Mouse (Mus musculus): ENCODE data around the gene Gimd1. TPM values are rescaled to one million over a fixed set of nuclear protein-coding genes. Genes with fewer than 3 reads are reported as not detected.

The Gimd1 gene
- not detected in 2 replicates for polyA plus RNA-seq (2014; fragmentation: Nextera tagmentation; extraction: Ambion mirVana)

- Histone ChIP-seq H3K4me3 (replicated peaks; ENCODE audit: low read length) (no peak within 1 kb of the TSS), H3K27me3 (ENCODE audit: control insufficient read depth, insufficient read depth, low read length) (no peaks in the 10 kb centered on the region), H3K4me1 (replicated peaks; ENCODE audit: control insufficient read depth, insufficient read depth, low read length) (no peaks in the 10 kb centered on the region), H3K4me2 (replicated peaks) (no peak within 1 kb of the TSS), H3K27ac (no peak within 1 kb of the TSS), H3K9ac (no peak within 1 kb of the TSS), H3K9me3 (ENCODE audit: control insufficient read depth, low read length) (no peaks in the 10 kb centered on the region), H3K36me3 (replicated peaks; ENCODE audit: control insufficient read depth, insufficient read depth) (no peaks in the 10 kb centered on the region)
- WGBS: 94% methylated on average over 11 of the region's 11 CpGs
- ATAC-seq (ENCODE audit: low FRiP score) (no peak), DNase-seq (ENCODE audit: low spot score) (no peak)
These were observed at the start of gene Gimd1 for GRCm38 (mm10) chr3:132629601-132630239. TSS of gene Gimd1 (plus strand) at chr3:132629820.

DNA sequence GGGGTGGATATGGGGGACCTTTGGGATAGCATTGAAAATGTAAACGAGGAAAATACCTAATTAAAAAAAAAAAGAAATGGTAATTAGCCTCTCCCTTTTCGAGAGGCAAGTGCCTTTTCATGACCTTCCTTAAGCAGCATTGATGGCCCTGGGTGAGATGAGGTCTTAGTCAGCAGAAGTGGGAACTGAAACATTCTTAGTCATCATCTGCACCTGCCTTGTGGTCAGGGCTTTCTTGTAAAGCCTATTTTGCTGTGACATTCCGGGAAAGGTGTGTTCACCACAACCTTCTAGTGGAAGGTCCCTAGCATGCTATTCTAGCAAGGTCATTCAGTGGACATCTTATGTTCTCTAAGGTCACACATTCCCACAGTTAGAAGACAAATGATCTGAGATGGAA, 48.4 kb upstream of the Gimd1 start:
- Histone ChIP-seq H3K4me3 (replicated peaks; ENCODE audit: low read length) (no peak overlapping the region), H3K27me3 (ENCODE audit: control insufficient read depth, insufficient read depth, low read length) (no peaks in the 10 kb centered on the region), H3K9me3 (ENCODE audit: control insufficient read depth, low read length) (no peaks in the 10 kb centered on the region), H3K9ac (no peak overlapping the region), H3K4me1 (replicated peaks; ENCODE audit: control insufficient read depth, insufficient read depth, low read length) (no peaks in the 10 kb centered on the region), H3K27ac (no peak overlapping the region), H3K4me2 (replicated peaks) (no peak overlapping the region), H3K36me3 (replicated peaks; ENCODE audit: control insufficient read depth, insufficient read depth) (no peaks in the 10 kb centered on the region)
- 76% methylated on average over 3 of the region's 3 CpGs for WGBS
- no peak for ATAC-seq (ENCODE audit: low FRiP score)
- DNase-seq (ENCODE audit: low spot score): no peak

DNA sequence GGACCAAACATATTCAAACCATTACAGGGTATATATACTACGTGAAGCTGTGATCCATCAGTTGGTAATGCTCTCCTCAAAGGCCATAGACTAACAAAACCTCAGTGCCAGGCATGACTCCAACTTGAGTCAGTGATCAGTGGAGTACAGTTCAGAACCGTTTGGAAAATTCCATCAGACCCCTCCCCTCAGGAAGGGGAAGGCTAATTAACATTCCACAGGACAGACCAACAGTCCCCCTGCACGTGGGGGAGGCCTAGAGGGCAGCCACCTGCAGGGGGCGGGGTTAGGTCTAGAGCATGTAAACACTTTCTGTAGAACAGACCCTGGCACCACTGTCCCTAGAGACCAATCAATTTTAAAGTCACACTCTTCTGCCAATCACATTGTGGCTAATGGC, 47.3 kb upstream of the Gimd1 start:
- 53% methylated on average over 4 of the region's 4 CpGs for WGBS
- no peak for ATAC-seq (ENCODE audit: low FRiP score)

GRCm38 (mm10) chr3:132585122-132585972, 44.3 kb upstream of the Gimd1 start:
- Histone ChIP-seq H3K9me3 (ENCODE audit: control insufficient read depth, low read length) (no peaks in the 10 kb centered on the region), H3K36me3 (replicated peaks; ENCODE audit: control insufficient read depth, insufficient read depth) (no peaks in the 10 kb centered on the region), H3K27ac (no peak overlapping the region), H3K27me3 (ENCODE audit: control insufficient read depth, insufficient read depth, low read length) (no peaks in the 10 kb centered on the region), H3K9ac (no peak overlapping the region), H3K4me2 (replicated peaks) (no peak overlapping the region), H3K4me3 (replicated peaks; ENCODE audit: low read length) (no peak overlapping the region), H3K4me1 (replicated peaks; ENCODE audit: control insufficient read depth, insufficient read depth, low read length) (no peaks in the 10 kb centered on the region)
- 55% methylated on average over 8 of the region's 8 CpGs for WGBS
- DNase-seq (ENCODE audit: low spot score) (no peak), ATAC-seq (ENCODE audit: low FRiP score) (peak; percentile 73)

More for the DNA sequence above, 47.3 kb upstream of the Gimd1 start:
- no peaks in the 10 kb centered on the region for H3K9me3 ChIP-seq (ENCODE audit: control insufficient read depth, low read length)
- H3K9ac ChIP-seq: no peak overlapping the region
- no peaks in the 10 kb centered on the region for H3K27me3 ChIP-seq (ENCODE audit: control insufficient read depth, insufficient read depth, low read length)
- no peak overlapping the region for H3K4me2 ChIP-seq (replicated peaks)
- H3K27ac ChIP-seq: no peak overlapping the region
- H3K36me3 ChIP-seq (replicated peaks; ENCODE audit: control insufficient read depth, insufficient read depth): no peaks in the 10 kb centered on the region
- no peak overlapping the region for H3K4me3 ChIP-seq (replicated peaks; ENCODE audit: low read length)
- DNase-seq (ENCODE audit: low spot score): no peak
- no peaks in the 10 kb centered on the region for H3K4me1 ChIP-seq (replicated peaks; ENCODE audit: control insufficient read depth, insufficient read depth, low read length)

DNA sequence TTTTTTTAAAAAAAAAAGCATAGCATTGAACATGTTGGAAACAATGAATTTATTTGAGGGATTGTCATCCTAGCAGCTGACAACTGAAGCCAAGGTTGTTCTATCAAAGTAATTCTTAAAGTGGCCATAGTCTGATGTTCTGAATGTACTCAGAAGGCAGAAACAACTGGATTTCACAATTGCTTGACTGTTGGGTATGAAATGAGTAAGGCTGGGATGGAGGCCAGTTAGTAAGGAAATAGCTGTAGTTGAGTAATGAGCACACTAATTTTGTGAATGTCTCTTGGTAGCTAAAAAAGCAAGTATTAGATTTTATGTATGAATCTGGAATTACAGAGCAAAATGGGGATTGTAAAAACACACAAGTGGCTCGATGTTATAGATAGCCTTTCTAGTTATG, 41.5 kb upstream of the Gimd1 start:
- no peak for DNase-seq (ENCODE audit: low spot score)
- 95% methylated on average over 1 of the region's 1 CpGs for WGBS
- no peak for ATAC-seq (ENCODE audit: low FRiP score)

GRCm38 (mm10) chr3:132590010-132590409, 39.6 kb upstream of the Gimd1 start:
- no peaks in the 10 kb centered on the region for H3K9me3 ChIP-seq (ENCODE audit: control insufficient read depth, low read length)
- H3K27me3 ChIP-seq (ENCODE audit: control insufficient read depth, insufficient read depth, low read length): no peaks in the 10 kb centered on the region
- DNase-seq (ENCODE audit: low spot score): no peak
- no peak overlapping the region for H3K4me2 ChIP-seq (replicated peaks)
- H3K27ac ChIP-seq: no peak overlapping the region
- H3K9ac ChIP-seq: no peak overlapping the region
- H3K4me1 ChIP-seq (replicated peaks; ENCODE audit: control insufficient read depth, insufficient read depth, low read length): no peaks in the 10 kb centered on the region
- H3K4me3 ChIP-seq (replicated peaks; ENCODE audit: low read length): no peak overlapping the region
- 88% methylated on average over 3 of the region's 3 CpGs for WGBS
- H3K36me3 ChIP-seq (replicated peaks; ENCODE audit: control insufficient read depth, insufficient read depth): no peaks in the 10 kb centered on the region
- no peak for ATAC-seq (ENCODE audit: low FRiP score)

More for the DNA sequence above, 41.5 kb upstream of the Gimd1 start:
- Histone ChIP-seq H3K4me1 (replicated peaks; ENCODE audit: control insufficient read depth, insufficient read depth, low read length) (no peaks in the 10 kb centered on the region), H3K27ac (no peak overlapping the region), H3K36me3 (replicated peaks; ENCODE audit: control insufficient read depth, insufficient read depth) (no peaks in the 10 kb centered on the region), H3K4me2 (replicated peaks) (no peak overlapping the region), H3K9me3 (ENCODE audit: control insufficient read depth, low read length) (no peaks in the 10 kb centered on the region), H3K9ac (no peak overlapping the region), H3K27me3 (ENCODE audit: control insufficient read depth, insufficient read depth, low read length) (no peaks in the 10 kb centered on the region), H3K4me3 (replicated peaks; ENCODE audit: low read length) (no peak overlapping the region)

DNA sequence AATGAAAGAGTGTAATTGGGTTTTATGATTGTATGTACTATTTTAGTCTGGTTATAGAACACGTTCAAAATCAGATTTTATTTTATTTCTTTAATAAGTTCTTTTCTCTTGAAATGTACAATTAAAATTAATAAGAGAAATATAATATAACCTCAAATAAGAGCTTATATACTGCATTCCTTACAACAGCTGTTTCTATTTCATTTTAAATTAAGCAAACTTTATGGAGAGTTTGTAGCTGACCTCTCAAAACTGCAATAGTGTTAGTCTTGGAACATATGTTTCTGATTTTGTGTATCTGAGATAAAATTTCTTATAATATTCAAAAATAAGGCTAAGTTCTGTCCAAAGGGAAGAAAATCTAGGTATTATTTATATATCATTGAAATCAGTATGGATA, 39.0 kb upstream of the Gimd1 start:
- WGBS: 70% methylated on average over 1 of the region's 1 CpGs
- Histone ChIP-seq H3K9ac (no peak overlapping the region), H3K9me3 (ENCODE audit: control insufficient read depth, low read length) (no peaks in the 10 kb centered on the region), H3K4me1 (replicated peaks; ENCODE audit: control insufficient read depth, insufficient read depth, low read length) (no peaks in the 10 kb centered on the region), H3K4me2 (replicated peaks) (no peak overlapping the region), H3K27me3 (ENCODE audit: control insufficient read depth, insufficient read depth, low read length) (no peaks in the 10 kb centered on the region), H3K27ac (no peak overlapping the region), H3K4me3 (replicated peaks; ENCODE audit: low read length) (no peak overlapping the region), H3K36me3 (replicated peaks; ENCODE audit: control insufficient read depth, insufficient read depth) (no peaks in the 10 kb centered on the region)
- DNase-seq (ENCODE audit: low spot score) (no peak), ATAC-seq (ENCODE audit: low FRiP score) (no peak)

DNA sequence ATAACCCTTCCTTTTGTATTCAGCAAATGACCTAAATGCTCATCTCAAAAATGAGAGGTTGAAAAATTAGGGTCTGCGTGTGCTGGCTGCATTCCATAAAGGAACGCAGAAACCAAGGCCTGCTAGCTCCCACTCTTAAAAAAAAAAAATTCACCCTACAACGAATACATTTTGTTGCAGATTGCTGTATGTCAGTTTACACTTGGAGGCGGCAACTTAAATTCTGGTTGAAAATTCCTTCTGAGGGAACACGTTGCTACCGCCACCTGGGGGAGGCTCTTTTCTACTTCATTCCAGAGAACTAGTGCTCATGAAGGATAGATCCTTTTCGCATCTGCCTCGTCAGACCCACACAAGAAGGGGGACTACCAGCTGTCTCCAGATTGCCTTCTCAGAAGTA, 879 bp upstream of the Gimd1 start:
- no peaks in the 10 kb centered on the region for H3K36me3 ChIP-seq (replicated peaks; ENCODE audit: control insufficient read depth, insufficient read depth)
- no peak for ATAC-seq (ENCODE audit: low FRiP score)
- no peak overlapping the region for H3K9ac ChIP-seq
- no peak overlapping the region for H3K27ac ChIP-seq
- no peak overlapping the region for H3K4me2 ChIP-seq (replicated peaks)
- DNase-seq (ENCODE audit: low spot score): no peak
- WGBS: 52% methylated on average over 8 of the region's 8 CpGs
- H3K9me3 ChIP-seq (ENCODE audit: control insufficient read depth, low read length): no peaks in the 10 kb centered on the region
- H3K4me1 ChIP-seq (replicated peaks; ENCODE audit: control insufficient read depth, insufficient read depth, low read length): no peaks in the 10 kb centered on the region
- no peak overlapping the region for H3K4me3 ChIP-seq (replicated peaks; ENCODE audit: low read length)
- H3K27me3 ChIP-seq (ENCODE audit: control insufficient read depth, insufficient read depth, low read length): no peaks in the 10 kb centered on the region

GRCm38 (mm10) chr3:132633261-132633660, 3.6 kb downstream of the Gimd1 start:
- H3K36me3 ChIP-seq (replicated peaks; ENCODE audit: control insufficient read depth, insufficient read depth): no peaks in the 10 kb centered on the region
- 70% methylated on average over 2 of the region's 2 CpGs for WGBS
- no peaks in the 10 kb centered on the region for H3K9me3 ChIP-seq (ENCODE audit: control insufficient read depth, low read length)
- no peak overlapping the region for H3K4me3 ChIP-seq (replicated peaks; ENCODE audit: low read length)
- H3K27ac ChIP-seq: no peak overlapping the region
- no peaks in the 10 kb centered on the region for H3K4me1 ChIP-seq (replicated peaks; ENCODE audit: control insufficient read depth, insufficient read depth, low read length)
- ATAC-seq (ENCODE audit: low FRiP score): no peak
- H3K4me2 ChIP-seq (replicated peaks): no peak overlapping the region
- no peak overlapping the region for H3K9ac ChIP-seq
- H3K27me3 ChIP-seq (ENCODE audit: control insufficient read depth, insufficient read depth, low read length): no peaks in the 10 kb centered on the region
- DNase-seq (ENCODE audit: low spot score): no peak
